Mouse (Mus musculus) erythroid progenitor cell, adult 5-6 weeks (primary cell): ENCODE measurements around the gene Fastkd5. TPM values are rescaled to one million over a fixed set of nuclear protein-coding genes. Genes with fewer than 3 reads are reported as not detected.

Experiments used
- ATAC-seq: replicated peaks from 2 replicates; pipeline ENCODE4 v1.8.0; 2016; ENCODE audit warnings: moderate number of reproducible peaks, mild to moderate bottlenecking, moderate TSS enrichment, inconsistent platforms; ENCODE audit not compliant: poor library complexity, low FRiP score, severe bottlenecking
- total RNA-seq, 2 experiments: library from RNA; stranded (forward) in 1 of 2; stranded (reverse) in 1 of 2; fragments of 150-400 nt in 1 of 2; fragments of 186-747, 209-891 nt in 1 of 2; gene quantifications; 2 replicates each; pipeline versions ENCODE4 v1.2.3 to v1.2.4; 2015 to 2017; ENCODE audit warnings: low replicate concordance in 2 of 2

The Fastkd5 gene
- total RNA-seq, 2 experiments from 2014 or later = 6.3 to 18.0 TPM

- 0 out of 2 replicates have a peak, but pooled peaks have one; percentile 21 for ATAC-seq
These were observed 5.0 kb upstream of the Fastkd5 start for GRCm38 (mm10) chr2:130634739-130635411.

- ATAC-seq = no peak
These were observed 4.3 kb upstream of the Fastkd5 start for GRCm38 (mm10) chr2:130634006-130634738.

- no peak for ATAC-seq
These were observed 3.3 kb upstream of the Fastkd5 start for GRCm38 (mm10) chr2:130632887-130633675.

- ATAC-seq = no peak
These were observed 2.6 kb upstream of the Fastkd5 start for GRCm38 (mm10) chr2:130632416-130632815.

- ATAC-seq = peak; percentile 64
These were observed 568 bp downstream of the Fastkd5 start for GRCm38 (mm10) chr2:130629080-130629838.

DNA sequence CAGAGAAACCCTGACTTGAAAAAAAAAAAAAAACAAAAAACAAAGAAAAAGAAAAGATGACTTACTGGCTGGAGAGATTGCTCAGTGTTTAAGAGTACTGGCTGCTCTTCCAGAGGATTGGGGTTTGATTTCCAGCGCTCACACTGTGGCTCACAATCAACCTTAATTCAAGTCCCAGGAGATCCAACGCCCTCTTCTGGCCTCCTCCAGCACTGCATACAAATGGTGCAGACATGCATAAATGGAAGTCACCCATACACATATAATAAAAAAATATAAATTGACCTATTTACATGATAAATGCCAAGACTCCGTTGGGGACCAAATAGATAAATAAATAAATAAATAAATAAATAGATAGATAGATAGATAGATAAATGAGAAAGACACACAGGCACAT lies 1.4 kb downstream of the Fastkd5 start:
- ATAC-seq = no peak

- no peak for ATAC-seq
These were observed 10.9 kb downstream of the Fastkd5 start for GRCm38 (mm10) chr2:130618972-130619371.

DNA sequence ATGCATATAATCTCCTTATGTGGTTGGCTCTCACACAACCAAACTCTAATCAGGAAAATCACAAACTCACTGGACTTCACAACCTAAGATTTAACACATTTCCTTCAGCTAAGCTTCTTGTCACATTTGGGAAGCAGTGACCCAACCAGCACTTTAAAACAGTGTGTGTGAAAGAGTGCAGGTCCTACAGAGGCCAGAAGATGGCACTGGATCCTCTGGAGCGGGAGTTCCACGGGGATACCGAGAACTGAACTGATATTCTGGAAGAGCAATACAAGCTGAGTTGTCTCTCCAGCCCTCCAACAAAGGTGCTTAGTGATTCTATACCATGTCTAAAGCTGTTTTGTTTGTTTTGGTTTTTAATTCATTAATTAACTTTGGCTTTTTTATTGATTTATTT lies 16.7 kb downstream of the Fastkd5 start:
- no peak for ATAC-seq

- ATAC-seq = no peak
These were observed 27.6 kb downstream of the Fastkd5 start for GRCm38 (mm10) chr2:130602195-130602594.

GRCm38 (mm10) chr2:130598399-130598798 lies 31.4 kb downstream of the Fastkd5 start:
- no peak for ATAC-seq

DNA sequence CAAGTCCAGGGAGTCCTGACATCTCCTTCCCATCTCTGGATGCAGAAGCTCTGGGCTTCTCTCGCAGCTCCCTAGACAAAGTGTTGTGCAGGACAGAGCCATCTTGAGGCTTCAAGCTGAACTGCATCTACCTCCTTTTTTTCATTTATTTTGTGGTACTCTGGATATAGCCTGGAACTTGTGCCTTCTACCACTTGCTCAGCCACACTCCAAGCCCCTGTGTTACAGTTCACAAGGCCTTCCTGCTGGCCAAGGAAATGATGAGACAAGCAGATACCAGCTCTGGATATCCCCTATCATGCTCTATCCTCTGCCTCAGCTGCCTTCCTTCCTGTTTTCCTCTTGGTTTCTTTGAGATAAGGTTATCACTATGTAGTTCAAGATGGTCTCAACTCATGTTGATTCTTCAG lies 32.2 kb downstream of the Fastkd5 start:
- 0 out of 2 replicates have a peak, but pooled peaks have one; percentile 40 for ATAC-seq

GRCm38 (mm10) chr2:130595596-130595995 lies 34.2 kb downstream of the Fastkd5 start:
- no peak for ATAC-seq

DNA sequence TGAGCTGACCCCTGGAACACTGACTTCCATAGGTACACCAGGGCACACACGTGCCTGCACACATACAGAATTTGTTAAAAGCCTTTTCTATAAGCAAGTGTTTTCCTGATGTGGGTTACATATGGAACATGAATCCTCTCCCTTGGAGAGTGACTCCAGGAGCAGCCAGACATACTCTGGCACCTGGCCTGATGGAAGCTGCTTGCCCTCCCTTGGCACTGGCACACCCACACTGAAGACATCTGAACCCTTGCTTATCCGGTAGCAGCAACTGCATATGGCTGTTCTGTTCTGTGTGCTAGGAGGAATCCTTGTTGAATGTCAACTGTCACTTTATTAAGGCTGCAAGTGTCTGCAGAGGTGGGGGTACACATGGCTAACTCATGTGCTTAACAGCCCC lies 38.8 kb downstream of the Fastkd5 start:
- no peak for ATAC-seq

- ATAC-seq = no peak
These were observed 40.1 kb downstream of the Fastkd5 start for GRCm38 (mm10) chr2:130589761-130590160.

DNA sequence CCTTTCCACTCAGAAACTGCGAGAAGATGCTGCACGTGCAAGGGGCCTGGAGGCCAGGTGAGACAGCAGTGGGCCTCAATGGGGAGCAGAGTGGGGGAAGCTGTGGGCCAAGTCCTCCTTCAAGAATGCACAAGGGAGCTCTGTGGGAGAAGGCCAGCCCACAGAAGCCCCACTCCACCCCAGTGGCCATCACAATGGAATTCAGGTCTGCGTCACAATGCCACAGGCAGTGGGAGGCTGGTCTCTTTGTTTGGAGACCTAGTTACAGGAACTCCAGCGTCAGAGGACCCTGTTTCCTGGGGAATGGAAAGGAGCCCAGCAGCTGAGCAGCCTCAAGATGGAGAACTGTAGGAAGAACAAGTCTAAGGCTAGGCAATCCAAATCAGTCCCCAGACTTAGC lies 40.7 kb downstream of the Fastkd5 start:
- no peak for ATAC-seq

GRCm38 (mm10) chr2:130588373-130588772 lies 41.5 kb downstream of the Fastkd5 start:
- no peak for ATAC-seq

DNA sequence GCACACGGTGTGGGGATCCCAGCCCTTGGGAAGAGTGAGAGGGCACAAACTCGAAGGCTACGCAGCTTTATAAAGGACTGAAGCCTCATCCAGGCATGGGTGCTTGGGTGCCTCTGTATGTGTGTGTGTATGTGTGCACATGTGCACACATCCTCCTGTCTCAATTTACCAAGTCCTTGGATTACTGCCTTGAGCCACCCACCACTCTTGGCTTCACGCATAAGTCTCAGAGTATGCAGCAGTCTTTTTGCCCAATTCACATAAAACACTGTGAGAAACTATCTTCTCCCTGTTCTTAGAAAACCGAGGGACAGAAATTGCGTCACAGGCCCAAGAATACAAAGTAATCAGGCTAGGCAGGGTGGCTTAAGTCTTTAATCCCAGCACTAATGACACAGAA lies 43.8 kb downstream of the Fastkd5 start:
- no peak for ATAC-seq

GRCm38 (mm10) chr2:130583902-130584560 lies 45.8 kb downstream of the Fastkd5 start:
- no peak for ATAC-seq

- ATAC-seq = no peak
These were observed 47.3 kb downstream of the Fastkd5 start, which contains the start of gene Avp for GRCm38 (mm10) chr2:130582552-130582951. Gene Avp (minus strand): TSS chr2:130582554.
